Mouse (Mus musculus): ENCODE measurements around the gene Snx1. TPM values are rescaled to one million over a fixed set of nuclear protein-coding genes. Genes with fewer than 3 reads are reported as not detected.
A peak's percentile ranks its signal among the peaks of the same experiment; 100 is the strongest.

Gene Snx1
- polyA plus RNA-seq, 1 experiment from 2014 or later = 65.1 TPM

- H3K4me2 ChIP-seq (ENCODE audit: low read length) = no peak overlapping the region
- 47% methylated on average over 9 of the region's 9 CpGs for WGBS
- no peaks in the 10 kb centered on the region for H3K4me1 ChIP-seq (ENCODE audit: control insufficient read depth in 2 of 2, insufficient read depth in 2 of 2, low read length in 2 of 2)
- no peak for ATAC-seq (ENCODE audit: insufficient number of reproducible peaks, insufficient read depth, low FRiP score, low read depth)
- H3K36me3 ChIP-seq (ENCODE audit: control insufficient read depth, insufficient read depth, low read length) = no peaks in the 10 kb centered on the region
- no peak overlapping the region for H3K9ac ChIP-seq (ENCODE audit: low read length)
- H3K27ac ChIP-seq (replicated peaks in 1 of 2; ENCODE audit: control insufficient read depth in 1 of 2, insufficient read depth in 1 of 2, low read depth in 2 of 2, low read length in 2 of 2) = no peak overlapping the region
- H3K4me3 ChIP-seq (ENCODE audit: control insufficient read depth in 1 of 2, insufficient read depth in 1 of 2, low read depth in 1 of 2, low read length in 2 of 2) = no peak overlapping the region
- H3K27me3 ChIP-seq (ENCODE audit: control insufficient read depth, insufficient read depth, low read length) = peaks cover 12% of the 10 kb centered on the region; the same call in 1 of the 2 replicates
- no peaks in the 10 kb centered on the region for H3K9me3 ChIP-seq (ENCODE audit: control insufficient read depth, low read length)
Observed at GRCm38 (mm10) chr9:66152011-66152410, 25.6 kb upstream of the Snx1 start.

DNA sequence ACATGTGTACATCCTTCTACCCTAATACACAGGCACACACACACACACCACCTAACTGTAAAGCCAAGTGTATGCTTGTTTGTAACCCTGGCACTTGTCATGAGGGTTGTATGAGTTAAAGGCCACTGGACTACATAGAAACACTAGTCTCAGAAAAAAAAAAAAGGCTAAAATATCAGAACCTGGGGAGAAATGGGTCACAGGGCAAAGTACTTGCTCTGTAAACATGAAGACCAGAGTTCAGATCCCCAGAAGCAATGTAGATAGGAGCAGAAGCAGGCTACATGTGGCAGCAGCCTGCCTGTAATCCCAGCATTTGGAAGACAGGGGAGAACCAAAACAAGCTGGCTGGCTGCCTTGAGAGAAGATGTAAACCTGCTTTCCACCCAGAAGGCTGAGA lies 19.8 kb upstream of the Snx1 start:
- ATAC-seq (ENCODE audit: insufficient number of reproducible peaks, insufficient read depth, low FRiP score, low read depth) = no peak
- no peak overlapping the region for H3K4me2 ChIP-seq (ENCODE audit: low read length)
- H3K36me3 ChIP-seq (ENCODE audit: control insufficient read depth, insufficient read depth, low read length) = no peaks in the 10 kb centered on the region
- H3K27me3 ChIP-seq (ENCODE audit: control insufficient read depth, insufficient read depth, low read length) = no peaks in the 10 kb centered on the region
- no peak overlapping the region for H3K4me3 ChIP-seq (ENCODE audit: control insufficient read depth in 1 of 2, insufficient read depth in 1 of 2, low read depth in 1 of 2, low read length in 2 of 2)
- no peaks in the 10 kb centered on the region for H3K9me3 ChIP-seq (ENCODE audit: control insufficient read depth, low read length)
- no peaks in the 10 kb centered on the region for H3K4me1 ChIP-seq (ENCODE audit: control insufficient read depth in 2 of 2, insufficient read depth in 2 of 2, low read length in 2 of 2)
- no peak overlapping the region for H3K27ac ChIP-seq (replicated peaks in 1 of 2; ENCODE audit: control insufficient read depth in 1 of 2, insufficient read depth in 1 of 2, low read depth in 2 of 2, low read length in 2 of 2)
- no peak overlapping the region for H3K9ac ChIP-seq (ENCODE audit: low read length)

DNA sequence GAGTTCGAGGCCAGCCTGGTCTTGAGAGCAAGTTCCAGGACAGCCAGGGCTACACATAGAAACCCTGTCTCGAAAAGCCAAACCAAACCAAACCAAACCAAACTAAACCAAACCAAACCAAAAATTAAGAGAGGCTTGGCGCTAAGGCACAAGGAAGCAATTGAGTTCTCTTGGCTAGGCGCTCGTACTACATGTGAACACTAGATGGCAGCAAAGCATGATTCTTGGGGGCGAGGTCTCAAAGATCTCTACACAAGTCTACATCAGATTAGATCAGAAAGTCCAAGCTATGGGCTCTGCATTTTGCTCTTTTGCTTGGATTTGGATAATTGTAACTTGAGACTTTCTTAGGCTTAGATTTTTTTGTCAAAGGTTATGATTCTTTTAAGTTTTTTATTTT lies 17.9 kb upstream of the Snx1 start:
- Histone ChIP-seq H3K4me2 (ENCODE audit: low read length) (no peak overlapping the region), H3K4me3 (ENCODE audit: control insufficient read depth in 1 of 2, insufficient read depth in 1 of 2, low read depth in 1 of 2, low read length in 2 of 2) (no peak overlapping the region), H3K9ac (ENCODE audit: low read length) (no peak overlapping the region), H3K4me1 (ENCODE audit: control insufficient read depth in 2 of 2, insufficient read depth in 2 of 2, low read length in 2 of 2) (no peaks in the 10 kb centered on the region), H3K27me3 (ENCODE audit: control insufficient read depth, insufficient read depth, low read length) (no peaks in the 10 kb centered on the region), H3K36me3 (ENCODE audit: control insufficient read depth, insufficient read depth, low read length) (peaks cover 17% of the 10 kb centered on the region), H3K9me3 (ENCODE audit: control insufficient read depth, low read length) (no peaks in the 10 kb centered on the region), H3K27ac (replicated peaks in 1 of 2; ENCODE audit: control insufficient read depth in 1 of 2, insufficient read depth in 1 of 2, low read depth in 2 of 2, low read length in 2 of 2) (no peak overlapping the region)
- ATAC-seq (ENCODE audit: insufficient number of reproducible peaks, insufficient read depth, low FRiP score, low read depth) = no peak
- 9% methylated on average over 6 of the region's 6 CpGs for WGBS

DNA sequence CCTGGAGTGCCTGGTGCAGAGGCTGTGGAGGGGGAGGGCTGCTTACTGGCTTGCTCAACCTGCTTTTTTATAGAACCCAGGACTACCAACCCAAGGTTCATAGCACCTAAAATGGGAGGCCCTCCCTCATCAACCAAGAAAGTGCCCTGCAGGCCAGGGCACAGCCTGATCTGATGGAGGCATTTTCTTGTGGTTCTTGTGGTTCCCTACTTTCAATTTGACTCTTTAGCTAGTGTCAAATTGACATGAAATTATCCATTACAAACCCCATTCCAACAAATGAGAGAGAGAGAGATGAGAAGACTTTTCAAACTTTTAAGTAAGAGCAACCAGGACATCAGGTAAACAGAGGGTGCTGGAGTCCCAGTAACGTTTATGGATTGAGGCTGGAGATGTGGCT lies 15.9 kb upstream of the Snx1 start:
- H3K9ac ChIP-seq (ENCODE audit: low read length) = no peak overlapping the region
- no peak overlapping the region for H3K4me3 ChIP-seq (ENCODE audit: control insufficient read depth in 1 of 2, insufficient read depth in 1 of 2, low read depth in 1 of 2, low read length in 2 of 2)
- 69% methylated on average over 1 of the region's 1 CpGs for WGBS
- no peak overlapping the region for H3K4me2 ChIP-seq (ENCODE audit: low read length)
- H3K27me3 ChIP-seq (ENCODE audit: control insufficient read depth, insufficient read depth, low read length) = no peaks in the 10 kb centered on the region
- H3K4me1 ChIP-seq (ENCODE audit: control insufficient read depth in 2 of 2, insufficient read depth in 2 of 2, low read length in 2 of 2) = no peaks in the 10 kb centered on the region
- ATAC-seq (ENCODE audit: insufficient number of reproducible peaks, insufficient read depth, low FRiP score, low read depth) = no peak
- H3K36me3 ChIP-seq (ENCODE audit: control insufficient read depth, insufficient read depth, low read length) = peaks cover 35% of the 10 kb centered on the region
- no peak overlapping the region for H3K27ac ChIP-seq (replicated peaks in 1 of 2; ENCODE audit: control insufficient read depth in 1 of 2, insufficient read depth in 1 of 2, low read depth in 2 of 2, low read length in 2 of 2)
- no peaks in the 10 kb centered on the region for H3K9me3 ChIP-seq (ENCODE audit: control insufficient read depth, low read length)

GRCm38 (mm10) chr9:66138193-66138592 lies 11.8 kb upstream of the Snx1 start:
- no peaks in the 10 kb centered on the region for H3K9me3 ChIP-seq (ENCODE audit: control insufficient read depth, low read length)
- H3K4me2 ChIP-seq (ENCODE audit: low read length) = no peak overlapping the region
- H3K4me3 ChIP-seq (ENCODE audit: control insufficient read depth in 1 of 2, insufficient read depth in 1 of 2, low read depth in 1 of 2, low read length in 2 of 2) = no peak overlapping the region
- H3K9ac ChIP-seq (ENCODE audit: low read length) = no peak overlapping the region
- H3K4me1 ChIP-seq (ENCODE audit: control insufficient read depth in 2 of 2, insufficient read depth in 2 of 2, low read length in 2 of 2) = no peaks in the 10 kb centered on the region
- no peaks in the 10 kb centered on the region for H3K27me3 ChIP-seq (ENCODE audit: control insufficient read depth, insufficient read depth, low read length)
- WGBS = 90% methylated on average over 7 of the region's 7 CpGs
- H3K36me3 ChIP-seq (ENCODE audit: control insufficient read depth, insufficient read depth, low read length) = peaks cover 75% of the 10 kb centered on the region
- no peak for ATAC-seq (ENCODE audit: insufficient number of reproducible peaks, insufficient read depth, low FRiP score, low read depth)
- no peak overlapping the region for H3K27ac ChIP-seq (replicated peaks in 1 of 2; ENCODE audit: control insufficient read depth in 1 of 2, insufficient read depth in 1 of 2, low read depth in 2 of 2, low read length in 2 of 2)

- Histone ChIP-seq H3K4me1 (ENCODE audit: control insufficient read depth in 2 of 2, insufficient read depth in 2 of 2, low read length in 2 of 2) (no peaks in the 10 kb centered on the region), H3K4me2 (ENCODE audit: low read length) (no peak overlapping the region), H3K9ac (ENCODE audit: low read length) (no peak overlapping the region), H3K27me3 (ENCODE audit: control insufficient read depth, insufficient read depth, low read length) (no peaks in the 10 kb centered on the region), H3K27ac (replicated peaks in 1 of 2; ENCODE audit: control insufficient read depth in 1 of 2, insufficient read depth in 1 of 2, low read depth in 2 of 2, low read length in 2 of 2) (no peak overlapping the region), H3K4me3 (ENCODE audit: control insufficient read depth in 1 of 2, insufficient read depth in 1 of 2, low read depth in 1 of 2, low read length in 2 of 2) (no peak overlapping the region), H3K36me3 (ENCODE audit: control insufficient read depth, insufficient read depth, low read length) (peaks cover 86% of the 10 kb centered on the region), H3K9me3 (ENCODE audit: control insufficient read depth, low read length) (no peaks in the 10 kb centered on the region)
- no peak for ATAC-seq (ENCODE audit: insufficient number of reproducible peaks, insufficient read depth, low FRiP score, low read depth)
- 48% methylated on average over 4 of the region's 4 CpGs for WGBS
Observed at GRCm38 (mm10) chr9:66135967-66136366, 9.6 kb upstream of the Snx1 start.

DNA sequence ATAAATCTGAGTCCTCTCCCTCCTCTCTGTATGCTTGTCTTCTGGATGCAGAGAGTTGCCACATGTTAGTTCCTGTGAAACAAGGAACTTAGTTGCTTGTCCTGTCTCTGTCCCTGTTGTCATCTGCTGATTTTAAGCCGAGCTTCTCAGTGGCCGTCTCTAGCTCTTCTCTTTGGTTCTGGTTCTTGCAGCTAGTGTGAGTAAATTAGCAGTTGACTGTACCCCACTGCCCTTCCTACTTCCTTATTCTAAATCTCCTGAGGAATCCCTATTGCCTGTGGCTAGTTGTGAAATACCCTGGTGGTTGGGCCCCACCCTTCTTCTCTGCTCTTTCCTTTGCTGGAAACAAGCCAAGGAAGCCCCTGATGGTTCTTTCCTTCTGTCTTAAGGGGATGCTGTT lies 5.1 kb upstream of the Snx1 start:
- Histone ChIP-seq H3K4me3 (ENCODE audit: control insufficient read depth in 1 of 2, insufficient read depth in 1 of 2, low read depth in 1 of 2, low read length in 2 of 2) (no peak overlapping the region), H3K9ac (ENCODE audit: low read length) (no peak overlapping the region), H3K4me1 (ENCODE audit: control insufficient read depth in 2 of 2, insufficient read depth in 2 of 2, low read length in 2 of 2) (peaks cover 0 to 11% of the 10 kb centered on the region in 2 experiments; a peak in 2 of 4 replicates), H3K36me3 (ENCODE audit: control insufficient read depth, insufficient read depth, low read length) (peaks cover 50% of the 10 kb centered on the region), H3K9me3 (ENCODE audit: control insufficient read depth, low read length) (no peaks in the 10 kb centered on the region), H3K27me3 (ENCODE audit: control insufficient read depth, insufficient read depth, low read length) (no peaks in the 10 kb centered on the region), H3K4me2 (ENCODE audit: low read length) (no peak overlapping the region), H3K27ac (replicated peaks in 1 of 2; ENCODE audit: control insufficient read depth in 1 of 2, insufficient read depth in 1 of 2, low read depth in 2 of 2, low read length in 2 of 2) (no peak overlapping the region)
- WGBS = 87% methylated on average over 2 of the region's 2 CpGs
- ATAC-seq (ENCODE audit: insufficient number of reproducible peaks, insufficient read depth, low FRiP score, low read depth) = no peak

- Histone ChIP-seq H3K36me3 (ENCODE audit: control insufficient read depth, insufficient read depth, low read length) (peaks cover 15% of the 10 kb centered on the region), H3K27ac (replicated peaks in 1 of 2; ENCODE audit: control insufficient read depth in 1 of 2, insufficient read depth in 1 of 2, low read depth in 2 of 2, low read length in 2 of 2) (no peak overlapping the region), H3K9ac (ENCODE audit: low read length) (no peak overlapping the region), H3K4me2 (ENCODE audit: low read length) (peak overlapping the region; percentile 75), H3K9me3 (ENCODE audit: control insufficient read depth, low read length) (no peaks in the 10 kb centered on the region), H3K4me3 (ENCODE audit: control insufficient read depth in 1 of 2, insufficient read depth in 1 of 2, low read depth in 1 of 2, low read length in 2 of 2) (peak overlapping the region in 1 of 2 experiments; percentile 69; a peak in 1 of 4 replicates), H3K27me3 (ENCODE audit: control insufficient read depth, insufficient read depth, low read length) (no peaks in the 10 kb centered on the region), H3K4me1 (ENCODE audit: control insufficient read depth in 2 of 2, insufficient read depth in 2 of 2, low read length in 2 of 2) (peaks cover 4 to 21% of the 10 kb centered on the region in 2 experiments; a peak in 3 of 4 replicates)
- ATAC-seq (ENCODE audit: insufficient number of reproducible peaks, insufficient read depth, low FRiP score, low read depth) = no peak
- 47% methylated on average over 4 of the region's 4 CpGs for WGBS
Observed at GRCm38 (mm10) chr9:66127884-66128283, 1.5 kb upstream of the Snx1 start.
